Mouse (Mus musculus) common myeloid progenitor, adult 5-6 weeks (primary cell): Measurements from ENCODE around the gene Pdcl2. TPM values are rescaled to one million over a fixed set of nuclear protein-coding genes. Genes with fewer than 3 reads are reported as not detected.

ENCODE experiments used
- ATAC-seq: replicated peaks from 2 replicates; pipeline ENCODE4 v1.8.0; 2016; ENCODE audit warnings: low read depth, mild to moderate bottlenecking, moderate TSS enrichment, inconsistent platforms; ENCODE audit not compliant: poor library complexity, severe bottlenecking
- total RNA-seq: library from RNA; stranded (forward); fragments of 200-1000, 187-1606 nt; gene quantifications from 2 replicates; pipeline ENCODE4 v1.2.3, GENCODE M21; 2017

Gene Pdcl2
- not detected in 2 replicates for total RNA-seq

- no peak for ATAC-seq
These were observed at the start of gene Pdcl2 for GRCm38 (mm10) chr5:76330953-76331352. Gene Pdcl2, minus strand, starts transcription at chr5:76331156.

- no peak for ATAC-seq
These were observed 48.3 kb upstream of the Pdcl2 start for GRCm38 (mm10) chr5:76379216-76379615.

GRCm38 (mm10) chr5:76369215-76369840 lies 38.4 kb upstream of the Pdcl2 start:
- no peak for ATAC-seq

- ATAC-seq = no peak
These were observed 34.5 kb upstream of the Pdcl2 start for GRCm38 (mm10) chr5:76365406-76365805.

- no peak for ATAC-seq
These were observed 32.6 kb upstream of the Pdcl2 start, which contains the start of gene Nmu for GRCm38 (mm10) chr5:76363453-76364104. Gene Nmu, minus strand, starts transcription at chr5:76363788.

GRCm38 (mm10) chr5:76360786-76361185 lies 29.8 kb upstream of the Pdcl2 start:
- no peak for ATAC-seq

GRCm38 (mm10) chr5:76360057-76360456 lies 29.1 kb upstream of the Pdcl2 start:
- ATAC-seq = no peak

- no peak for ATAC-seq
These were observed 21.1 kb upstream of the Pdcl2 start for GRCm38 (mm10) chr5:76351953-76352611.

GRCm38 (mm10) chr5:76351537-76351936 lies 20.6 kb upstream of the Pdcl2 start:
- ATAC-seq = no peak

- no peak for ATAC-seq
These were observed 15.2 kb upstream of the Pdcl2 start for GRCm38 (mm10) chr5:76346137-76346536.

- ATAC-seq = no peak
These were observed 10.0 kb upstream of the Pdcl2 start for GRCm38 (mm10) chr5:76340931-76341330.

GRCm38 (mm10) chr5:76337100-76337499 lies 6.1 kb upstream of the Pdcl2 start:
- ATAC-seq = peak; percentile 90

- peak; percentile 58; the same call in 1 of the 2 replicates for ATAC-seq
These were observed 2.9 kb upstream of the Pdcl2 start for GRCm38 (mm10) chr5:76333833-76334232.

- ATAC-seq = no peak
These were observed 3.7 kb downstream of the Pdcl2 start for GRCm38 (mm10) chr5:76327296-76327695.

- no peak for ATAC-seq
These were observed 5.8 kb downstream of the Pdcl2 start for GRCm38 (mm10) chr5:76325113-76325512.

- ATAC-seq = no peak
These were observed 9.4 kb downstream of the Pdcl2 start for GRCm38 (mm10) chr5:76321249-76322196.

GRCm38 (mm10) chr5:76308206-76308605 lies 22.8 kb downstream of the Pdcl2 start:
- no peak for ATAC-seq

- no peak for ATAC-seq
These were observed 24.7 kb downstream of the Pdcl2 start for GRCm38 (mm10) chr5:76306261-76306660.

GRCm38 (mm10) chr5:76305616-76306015 lies 25.3 kb downstream of the Pdcl2 start:
- ATAC-seq = no peak
